ENCODE assay signal across 31 mouse cellular contexts in genomic region chr2:90655449-90655848, GRCm38 (mm10). TPM values are rescaled to one million over a fixed set of nuclear protein-coding genes. Genes with fewer than 3 reads are reported as not detected.
DNase-seq lines count a peak whose midpoint lies in the region; ATAC-seq and TF ChIP-seq lines count a peak whose summit lies in the region.
"Had no signal": no experiment of that assay in that cellular context is flagged by ENCODE, and none has a peak within 500 bp of the region (broad histone marks: within the 10 kb centered on the region; RNA-seq: fewer than 3 reads in every experiment).

No protein-coding gene starts in this region.

- H3K4me3 ChIP-seq in intestine, embryonic 16.5 days (ENCODE audit: low read length) = no peak overlapping the region
- no peak overlapping the region for H3K4me3 ChIP-seq in myocyte
- H3K4me3 ChIP-seq: embryonic facial prominence, embryonic 10.5 days; embryonic facial prominence, embryonic 15.5 days; forebrain, embryonic 12.5 days; gastrocnemius, adult 2 months; heart, adult 2 months; heart, embryonic 12.5 days; layer of hippocampus, adult 2 months; liver, embryonic 13.5 days; midbrain, embryonic 13.5 days; neural tube, embryonic 15.5 days had no signal

- no peaks in the 10 kb centered on the region for H3K36me3 ChIP-seq in intestine, embryonic 16.5 days (ENCODE audit: control insufficient read depth, insufficient read depth, low read length)
- no peaks in the 10 kb centered on the region for H3K36me3 ChIP-seq in myocyte (ENCODE audit: control insufficient read depth, insufficient read depth)
- H3K36me3 ChIP-seq: embryonic facial prominence, embryonic 10.5 days; embryonic facial prominence, embryonic 15.5 days; forebrain, embryonic 12.5 days; heart, embryonic 12.5 days; liver, embryonic 13.5 days; midbrain, embryonic 13.5 days; neural tube, embryonic 15.5 days had no signal

- H3ac ChIP-seq in myocyte (ENCODE audit: control insufficient read depth, insufficient read length) = no peak overlapping the region

- H3K9me3 ChIP-seq in intestine, embryonic 16.5 days (ENCODE audit: control insufficient read depth, low read length) = no peaks in the 10 kb centered on the region
- H3K9me3 ChIP-seq: embryonic facial prominence, embryonic 10.5 days; embryonic facial prominence, embryonic 15.5 days; forebrain, embryonic 12.5 days; heart, embryonic 12.5 days; liver, embryonic 13.5 days; midbrain, embryonic 13.5 days; neural tube, embryonic 15.5 days had no signal

- H3K79me2 ChIP-seq in myocyte (ENCODE audit: control insufficient read depth, insufficient read depth) = no peaks in the 10 kb centered on the region

- no peak overlapping the region for H3K4me2 ChIP-seq in intestine, embryonic 16.5 days (ENCODE audit: low read depth, low read length)
- H3K4me2 ChIP-seq in myocyte (ENCODE audit: low read depth) = no peak overlapping the region
- H3K4me2 ChIP-seq: embryonic facial prominence, embryonic 15.5 days; forebrain, embryonic 12.5 days; heart, embryonic 12.5 days; hindbrain, embryonic 14.5 days; liver, embryonic 13.5 days; midbrain, embryonic 13.5 days; neural tube, embryonic 15.5 days had no signal

- no peaks in the 10 kb centered on the region for H3K4me1 ChIP-seq in intestine, embryonic 16.5 days (ENCODE audit: control insufficient read depth, insufficient read depth, low read length)
- H3K4me1 ChIP-seq: embryonic facial prominence, embryonic 10.5 days; embryonic facial prominence, embryonic 15.5 days; forebrain, embryonic 12.5 days; midbrain, embryonic 13.5 days; neural tube, embryonic 15.5 days had no signal

- H3K27ac ChIP-seq in intestine, embryonic 16.5 days (ENCODE audit: low read length) = no peak overlapping the region
- H3K27ac ChIP-seq: embryonic facial prominence, embryonic 10.5 days; embryonic facial prominence, embryonic 15.5 days; forebrain, embryonic 12.5 days; gastrocnemius, adult 2 months; heart, adult 2 months; hindbrain, embryonic 14.5 days; layer of hippocampus, adult 2 months; liver, embryonic 13.5 days; midbrain, embryonic 13.5 days; neural tube, embryonic 15.5 days had no signal

- peak; percentile 32 for DNase-seq in urinary bladder, postnatal 14 days (ENCODE audit: low spot score)
- DNase-seq in urinary bladder, postnatal 36 days (ENCODE audit: low spot score in 2 of 2) = no peak
- no peak for DNase-seq in spleen, adult 18-20 months
- DNase-seq in thymus, adult 18-20 months = no peak
- no peak for DNase-seq in adrenal gland, postnatal 25 days
- DNase-seq: adrenal gland, postnatal 36 days; cerebellum, adult 2 months; cerebellum, postnatal 14 days; forebrain, postnatal 0 days; gastrocnemius, adult 2 months; gastrocnemius, postnatal 36 days; heart, adult 2 months; heart, postnatal 4 days; kidney, adult 2 months; kidney, postnatal 36 days; left cerebral cortex, postnatal 4 days; liver, embryonic 13.5 days; lung, adult 18-20 months; lung, postnatal 36 days; thymus, postnatal 36 days had no signal

- no peak overlapping the region for H3K9ac ChIP-seq in intestine, embryonic 16.5 days (ENCODE audit: low read depth, low read length)
- H3K9ac ChIP-seq: embryonic facial prominence, embryonic 15.5 days; forebrain, embryonic 12.5 days; forebrain, postnatal 0 days; heart, embryonic 12.5 days; hindbrain, embryonic 14.5 days; liver, embryonic 13.5 days; midbrain, embryonic 13.5 days; neural tube, embryonic 15.5 days had no signal

- no peaks in the 10 kb centered on the region for H3K27me3 ChIP-seq in intestine, embryonic 16.5 days (replicated peaks; ENCODE audit: control insufficient read depth, insufficient read depth, low read length)
- H3K27me3 ChIP-seq in myocyte (ENCODE audit: control insufficient read depth, insufficient read depth, insufficient read length) = no peaks in the 10 kb centered on the region
- H3K27me3 ChIP-seq: embryonic facial prominence, embryonic 15.5 days; forebrain, embryonic 12.5 days; heart, embryonic 12.5 days; liver, embryonic 13.5 days; midbrain, embryonic 13.5 days; neural tube, embryonic 15.5 days had no signal

- peak; percentile 84 for ATAC-seq in intestine, embryonic 16.5 days
- ATAC-seq: CD4-positive, CD25-positive, alpha-beta regulatory T cell, adult 4 months; forebrain, postnatal 0 days; midbrain, embryonic 13.5 days had no signal

- WGBS in intestine, embryonic 16.5 days = 61% methylated on average over 6 of the region's 6 CpGs

- no peak for TF ChIP-seq POLR2A in myocyte (IDR thresholded peaks at IDR 0.05; ENCODE audit: insufficient read length, low read depth)

TF ChIP-seq in myocyte, 11 proteins besides CTCF, POLR2A, EP300 and RAD21:
- no peak for TF ChIP-seq E2F4 (IDR thresholded peaks at IDR 0.05; ENCODE audit: insufficient read depth)
- TF ChIP-seq MYOD1 (IDR thresholded peaks at IDR 0.05; ENCODE audit: control insufficient read depth in 1 of 3, insufficient read length in 2 of 3, low read depth in 2 of 3) = peak in 1 of 3 experiments; percentile 37
- TF ChIP-seq POLR2AphosphoS2 (IDR thresholded peaks at IDR 0.05; ENCODE audit: insufficient read length, low read depth) = no peak
- peak; percentile 21; the same call in 1 of the 2 replicates for TF ChIP-seq CEBPB (IDR thresholded peaks at IDR 0.05; ENCODE audit: insufficient read depth, poor library complexity, severe bottlenecking)
- no peak for TF ChIP-seq TCF12 (IDR thresholded peaks at IDR 0.05; ENCODE audit: insufficient read depth, poor library complexity, severe bottlenecking)
- no peak for TF ChIP-seq MAX (IDR thresholded peaks at IDR 0.05; ENCODE audit: low read depth)
- peak in 1 of 3 experiments; percentile 46 for TF ChIP-seq MYOG (IDR thresholded peaks at IDR 0.05; ENCODE audit: control insufficient read depth in 1 of 3, insufficient read depth in 1 of 3, insufficient read length in 2 of 3, low read depth in 2 of 3)
- TF ChIP-seq REST (IDR thresholded peaks at IDR 0.05; ENCODE audit: insufficient read depth, insufficient read length) = no peak
- no peak for TF ChIP-seq TCF3 (IDR thresholded peaks at IDR 0.05; ENCODE audit: insufficient read length, low read depth)
- TF ChIP-seq USF1 (IDR thresholded peaks at IDR 0.05; ENCODE audit: low read depth) = no peak
- no peak for TF ChIP-seq SRF (IDR thresholded peaks at IDR 0.05; ENCODE audit: control insufficient read depth, insufficient read length, low read depth)

RNA-seq across cellular contexts. Expression of gene Nup160, which starts 21.6 kb away (rescaled TPM):
- polyA plus RNA-seq in intestine, embryonic 16.5 days (2015; fragmentation: Nextera tagmentation; extraction: Ambion mirVana) = 34.2 and 36.1 TPM in 2 replicates
- polyA plus RNA-seq in myocyte (2012; fragmentation: generic; extraction: Trizol) = 7.8 TPM
- total RNA-seq in adrenal gland, postnatal 25 days (2021) = 19.7 and 23.4 TPM in 2 replicates
